Mouse (Mus musculus): ENCODE measurements around the gene Dnah6. TPM values are rescaled to one million over a fixed set of nuclear protein-coding genes. Genes with fewer than 3 reads are reported as not detected.

Dnah6 gene
- polyA plus RNA-seq, 1 experiment from 2014 or later = 0.06 TPM

GRCm38 (mm10) chr6:73249851-73250250, 28.4 kb upstream of the Dnah6 start:
- no peak overlapping the region; the same call in none of the 2 replicates for H3K4me2 ChIP-seq
- no peak overlapping the region for H3K9ac ChIP-seq
- H3K27me3 ChIP-seq (replicated peaks) = no peaks in the 10 kb centered on the region
- no peak overlapping the region for H3K27ac ChIP-seq (ENCODE audit: poor library complexity, severe bottlenecking)
- WGBS = 72% methylated on average over 4 of the region's 4 CpGs
- no peak overlapping the region for H3K4me3 ChIP-seq
- no peak for ATAC-seq (ENCODE audit: insufficient number of reproducible peaks, low FRiP score)
- peaks cover 38% of the 10 kb centered on the region for H3K4me1 ChIP-seq (replicated peaks)
- H3K36me3 ChIP-seq = peaks cover 6% of the 10 kb centered on the region
- H3K9me3 ChIP-seq (replicated peaks) = no peaks in the 10 kb centered on the region

GRCm38 (mm10) chr6:73249049-73249422, 27.6 kb upstream of the Dnah6 start:
- ATAC-seq (ENCODE audit: insufficient number of reproducible peaks, low FRiP score) = peak; percentile 19
- no peaks in the 10 kb centered on the region for H3K27me3 ChIP-seq (replicated peaks)
- H3K4me2 ChIP-seq = peak overlapping the region; percentile 66
- no peaks in the 10 kb centered on the region for H3K9me3 ChIP-seq (replicated peaks)
- H3K4me3 ChIP-seq = peak overlapping the region; percentile 93
- peak overlapping the region; percentile 85 for H3K27ac ChIP-seq (ENCODE audit: poor library complexity, severe bottlenecking)
- peak overlapping the region; percentile 95 for H3K9ac ChIP-seq
- peaks cover 6% of the 10 kb centered on the region for H3K36me3 ChIP-seq
- peaks cover 30% of the 10 kb centered on the region for H3K4me1 ChIP-seq (replicated peaks)
- WGBS = 4% methylated on average over 12 of the region's 12 CpGs

- Histone ChIP-seq H3K36me3 (peaks cover 6% of the 10 kb centered on the region), H3K4me2 (peak within 1 kb of the TSS; percentile 66), H3K27me3 (replicated peaks) (no peaks in the 10 kb centered on the region), H3K4me1 (replicated peaks) (peaks cover 24% of the 10 kb centered on the region), H3K9ac (peak within 1 kb of the TSS; percentile 95), H3K4me3 (peak within 1 kb of the TSS; percentile 93), H3K27ac (ENCODE audit: poor library complexity, severe bottlenecking) (peak within 1 kb of the TSS; percentile 85), H3K9me3 (replicated peaks) (no peaks in the 10 kb centered on the region)
- WGBS = under 1% methylated on average over 58 of the region's 58 CpGs
- peak; percentile 94 for ATAC-seq (ENCODE audit: insufficient number of reproducible peaks, low FRiP score)
Observed at GRCm38 (mm10) chr6:73248237-73249048, 27.0 kb upstream of the Dnah6 start, which contains the start of gene Suclg1. Suclg1 (plus strand) TSS chr6:73248382.

- H3K9me3 ChIP-seq (replicated peaks) = no peaks in the 10 kb centered on the region
- no peak for ATAC-seq (ENCODE audit: insufficient number of reproducible peaks, low FRiP score)
- H3K4me3 ChIP-seq = peak overlapping the region; percentile 93
- no peak overlapping the region for H3K27ac ChIP-seq (ENCODE audit: poor library complexity, severe bottlenecking)
- H3K9ac ChIP-seq = no peak overlapping the region
- H3K4me2 ChIP-seq = no peak overlapping the region
- peaks cover 14% of the 10 kb centered on the region for H3K4me1 ChIP-seq (replicated peaks)
- 37% methylated on average over 4 of the region's 4 CpGs for WGBS
- peaks cover 6% of the 10 kb centered on the region for H3K36me3 ChIP-seq
- H3K27me3 ChIP-seq (replicated peaks) = no peaks in the 10 kb centered on the region
Observed at GRCm38 (mm10) chr6:73247452-73247851, 26.0 kb upstream of the Dnah6 start.

- H3K9ac ChIP-seq = no peak overlapping the region
- H3K4me1 ChIP-seq (replicated peaks) = peaks cover 11% of the 10 kb centered on the region
- H3K27ac ChIP-seq (ENCODE audit: poor library complexity, severe bottlenecking) = no peak overlapping the region
- 76% methylated on average over 2 of the region's 2 CpGs for WGBS
- no peaks in the 10 kb centered on the region for H3K27me3 ChIP-seq (replicated peaks)
- no peaks in the 10 kb centered on the region for H3K9me3 ChIP-seq (replicated peaks)
- H3K36me3 ChIP-seq = peaks cover 3% of the 10 kb centered on the region
- H3K4me2 ChIP-seq = no peak overlapping the region
- no peak overlapping the region for H3K4me3 ChIP-seq
- ATAC-seq (ENCODE audit: insufficient number of reproducible peaks, low FRiP score) = no peak
Observed at GRCm38 (mm10) chr6:73246821-73247220, 25.4 kb upstream of the Dnah6 start.

- 69% methylated on average over 3 of the region's 3 CpGs for WGBS
- no peak overlapping the region for H3K9ac ChIP-seq
- no peak overlapping the region for H3K4me2 ChIP-seq
- H3K4me1 ChIP-seq (replicated peaks) = no peaks in the 10 kb centered on the region
- no peaks in the 10 kb centered on the region for H3K36me3 ChIP-seq
- no peak for ATAC-seq (ENCODE audit: insufficient number of reproducible peaks, low FRiP score)
- H3K27me3 ChIP-seq (replicated peaks) = no peaks in the 10 kb centered on the region
- H3K27ac ChIP-seq (ENCODE audit: poor library complexity, severe bottlenecking) = no peak overlapping the region
- no peak overlapping the region for H3K4me3 ChIP-seq
- peaks cover 3% of the 10 kb centered on the region; the same call in 1 of the 2 replicates for H3K9me3 ChIP-seq (replicated peaks)
Observed at GRCm38 (mm10) chr6:73235650-73236049, 14.2 kb upstream of the Dnah6 start.

- no peak overlapping the region for H3K27ac ChIP-seq (ENCODE audit: poor library complexity, severe bottlenecking)
- H3K4me1 ChIP-seq (replicated peaks) = no peaks in the 10 kb centered on the region
- ATAC-seq (ENCODE audit: insufficient number of reproducible peaks, low FRiP score) = no peak
- H3K4me2 ChIP-seq = no peak overlapping the region
- H3K27me3 ChIP-seq (replicated peaks) = no peaks in the 10 kb centered on the region
- peaks cover 3% of the 10 kb centered on the region; the same call in 1 of the 2 replicates for H3K9me3 ChIP-seq (replicated peaks)
- no peak overlapping the region for H3K9ac ChIP-seq
- WGBS = 85% methylated on average over 6 of the region's 6 CpGs
- no peak overlapping the region for H3K4me3 ChIP-seq
- no peaks in the 10 kb centered on the region for H3K36me3 ChIP-seq
Observed at GRCm38 (mm10) chr6:73234302-73234900, 12.9 kb upstream of the Dnah6 start.

- Histone ChIP-seq H3K27ac (ENCODE audit: poor library complexity, severe bottlenecking) (no peak overlapping the region), H3K4me2 (no peak overlapping the region), H3K4me1 (replicated peaks) (no peaks in the 10 kb centered on the region), H3K27me3 (replicated peaks) (no peaks in the 10 kb centered on the region), H3K4me3 (no peak overlapping the region), H3K36me3 (no peaks in the 10 kb centered on the region), H3K9ac (no peak overlapping the region), H3K9me3 (replicated peaks) (peaks cover 3% of the 10 kb centered on the region; the same call in 1 of the 2 replicates)
- 73% methylated on average over 6 of the region's 6 CpGs for WGBS
- ATAC-seq (ENCODE audit: insufficient number of reproducible peaks, low FRiP score) = no peak
Observed at GRCm38 (mm10) chr6:73233202-73233726, 11.8 kb upstream of the Dnah6 start.

- no peaks in the 10 kb centered on the region for H3K27me3 ChIP-seq (replicated peaks)
- H3K4me1 ChIP-seq (replicated peaks) = no peaks in the 10 kb centered on the region
- H3K4me2 ChIP-seq = no peak overlapping the region
- no peak overlapping the region for H3K4me3 ChIP-seq
- 82% methylated on average over 12 of the region's 12 CpGs for WGBS
- H3K27ac ChIP-seq (ENCODE audit: poor library complexity, severe bottlenecking) = no peak overlapping the region
- no peak overlapping the region for H3K9ac ChIP-seq
- ATAC-seq (ENCODE audit: insufficient number of reproducible peaks, low FRiP score) = no peak
- no peaks in the 10 kb centered on the region for H3K9me3 ChIP-seq (replicated peaks)
- H3K36me3 ChIP-seq = no peaks in the 10 kb centered on the region
Observed at GRCm38 (mm10) chr6:73232152-73232584, 10.7 kb upstream of the Dnah6 start.

GRCm38 (mm10) chr6:73228881-73229280, 7.4 kb upstream of the Dnah6 start:
- H3K4me2 ChIP-seq = no peak overlapping the region
- no peak for ATAC-seq (ENCODE audit: insufficient number of reproducible peaks, low FRiP score)
- 0 out of 2 replicates have a peak, but pooled peaks cover 3% of the 10 kb centered on the region for H3K36me3 ChIP-seq
- H3K9me3 ChIP-seq (replicated peaks) = no peaks in the 10 kb centered on the region
- H3K27ac ChIP-seq (ENCODE audit: poor library complexity, severe bottlenecking) = no peak overlapping the region
- 73% methylated on average over 3 of the region's 3 CpGs for WGBS
- no peaks in the 10 kb centered on the region for H3K4me1 ChIP-seq (replicated peaks)
- H3K9ac ChIP-seq = no peak overlapping the region
- no peaks in the 10 kb centered on the region for H3K27me3 ChIP-seq (replicated peaks)
- H3K4me3 ChIP-seq = no peak overlapping the region

GRCm38 (mm10) chr6:73228408-73228807, 7.0 kb upstream of the Dnah6 start:
- H3K9me3 ChIP-seq (replicated peaks) = no peaks in the 10 kb centered on the region
- ATAC-seq (ENCODE audit: insufficient number of reproducible peaks, low FRiP score) = no peak
- no peak overlapping the region for H3K9ac ChIP-seq
- no peak overlapping the region for H3K27ac ChIP-seq (ENCODE audit: poor library complexity, severe bottlenecking)
- H3K27me3 ChIP-seq (replicated peaks) = no peaks in the 10 kb centered on the region
- H3K4me3 ChIP-seq = no peak overlapping the region
- no peaks in the 10 kb centered on the region for H3K4me1 ChIP-seq (replicated peaks)
- 43% methylated on average over 4 of the region's 4 CpGs for WGBS
- H3K4me2 ChIP-seq = no peak overlapping the region
- 0 out of 2 replicates have a peak, but pooled peaks cover 3% of the 10 kb centered on the region for H3K36me3 ChIP-seq
